Mouse (Mus musculus): ENCODE results near the gene Olfr835. TPM values are rescaled to one million over a fixed set of nuclear protein-coding genes. Genes with fewer than 3 reads are reported as not detected.

Gene Olfr835
- not detected for total RNA-seq (2021)
- long read RNA-seq, experiment 1 = 0 reads
- long read RNA-seq, experiment 2 = 0 reads

- DNase-seq (ENCODE audit: low spot score in 2 of 2) = no peak
Measured at GRCm38 (mm10) chr9:19032435-19032834, at the start of gene Olfr835. TSS of gene Olfr835 (plus strand) at chr9:19032735.

- DNase-seq (ENCODE audit: low spot score in 2 of 2) = no peak
Measured at GRCm38 (mm10) chr9:18987690-18988089, 44.8 kb upstream of the Olfr835 start, which contains the start of gene Olfr834. TSS of gene Olfr834 (plus strand) at chr9:18987990.

DNA sequence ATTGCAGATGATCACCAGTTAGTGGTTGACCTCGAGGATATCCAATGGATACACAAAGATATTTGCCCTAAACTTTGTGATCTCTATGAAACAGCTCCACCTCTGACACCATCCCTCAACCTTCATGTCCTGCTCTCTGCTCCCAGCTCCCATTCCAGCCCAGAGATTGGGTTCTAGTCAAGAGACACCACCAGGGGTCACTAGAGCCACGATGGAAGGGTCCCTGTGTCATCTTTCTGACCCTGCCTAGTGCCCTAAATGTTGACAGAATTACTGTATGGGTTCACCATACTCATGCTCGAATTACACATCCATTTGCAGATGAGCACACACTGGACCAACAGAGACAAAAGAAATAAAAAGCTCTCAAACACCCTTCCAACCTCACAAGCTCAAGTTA lies 52.5 kb downstream of the Olfr835 start:
- no peak for DNase-seq (ENCODE audit: low spot score in 2 of 2)

Other genes starting within 250 kb of the Olfr835 start
- not detected for gene Olfr828, start 213.2 kb upstream of the Olfr835 start, total RNA-seq (2021)
- not detected for gene Olfr829, start 177.8 kb upstream of the Olfr835 start, total RNA-seq (2021)
- gene Olfr830, start 158.0 kb upstream of the Olfr835 start, total RNA-seq (2021) = not detected
- not detected for gene Olfr832, start 95.6 kb upstream of the Olfr835 start, total RNA-seq (2021)
- gene Olfr834, start 44.7 kb upstream of the Olfr835 start, total RNA-seq (2021) = not detected
- not detected for gene Olfr836, start 87.6 kb downstream of the Olfr835 start, total RNA-seq (2021)
- not detected for gene Olfr837, start 103.6 kb downstream of the Olfr835 start, total RNA-seq (2021)
- gene Olfr839-ps1, start 144.6 kb downstream of the Olfr835 start, total RNA-seq (2021) = under 1 TPM; 0.09 to 0.12 TPM
- gene Olfr843, start 219.3 kb downstream of the Olfr835 start, total RNA-seq (2021) = not detected

Data from layer of hippocampus, postnatal 14 days (tissue).